Mouse (Mus musculus): Measurements from ENCODE around the gene Prkch.

Prkch gene

GRCm38 (mm10) chr12:73583318-73583717 is 1.3 kb upstream of the Prkch start:
- no peak for DNase-seq (ENCODE audit: low read depth, low spot score)

GRCm38 (mm10) chr12:73583813-73584609 is 585 bp upstream of the Prkch start:
- DNase-seq (ENCODE audit: low read depth, low spot score), result no peak

- DNase-seq (ENCODE audit: low read depth, low spot score), result no peak
Measured at GRCm38 (mm10) chr12:73585241-73585801, 725 bp downstream of the Prkch start.

- DNase-seq (ENCODE audit: low read depth, low spot score), result no peak
Measured at GRCm38 (mm10) chr12:73585850-73586249, 1.3 kb downstream of the Prkch start.

- DNase-seq (ENCODE audit: low read depth, low spot score), result no peak
Measured at GRCm38 (mm10) chr12:73587262-73587661, 2.7 kb downstream of the Prkch start.

- no peak for DNase-seq (ENCODE audit: low read depth, low spot score)
Measured at GRCm38 (mm10) chr12:73590627-73591276, 6.2 kb downstream of the Prkch start.

GRCm38 (mm10) chr12:73591625-73592024 is 7.0 kb downstream of the Prkch start:
- DNase-seq (ENCODE audit: low read depth, low spot score), result no peak

- DNase-seq (ENCODE audit: low read depth, low spot score), result no peak
Measured at GRCm38 (mm10) chr12:73593021-73593798, 8.6 kb downstream of the Prkch start.

- no peak for DNase-seq (ENCODE audit: low read depth, low spot score)
Measured at GRCm38 (mm10) chr12:73594177-73594745, 9.7 kb downstream of the Prkch start.

GRCm38 (mm10) chr12:73595226-73595625 is 10.6 kb downstream of the Prkch start:
- no peak for DNase-seq (ENCODE audit: low read depth, low spot score)

- DNase-seq (ENCODE audit: low read depth, low spot score), result no peak
Measured at GRCm38 (mm10) chr12:73598241-73598640, 13.6 kb downstream of the Prkch start.

GRCm38 (mm10) chr12:73600457-73600856 is 15.9 kb downstream of the Prkch start:
- DNase-seq (ENCODE audit: low read depth, low spot score), result no peak

GRCm38 (mm10) chr12:73602974-73603373 is 18.4 kb downstream of the Prkch start:
- DNase-seq (ENCODE audit: low read depth, low spot score), result no peak

- DNase-seq (ENCODE audit: low read depth, low spot score), result no peak
Measured at GRCm38 (mm10) chr12:73603653-73604052, 19.1 kb downstream of the Prkch start.

- DNase-seq (ENCODE audit: low read depth, low spot score), result no peak
Measured at GRCm38 (mm10) chr12:73604762-73605161, 20.2 kb downstream of the Prkch start.

- DNase-seq (ENCODE audit: low read depth, low spot score), result no peak
Measured at GRCm38 (mm10) chr12:73605174-73605573, 20.6 kb downstream of the Prkch start.

- DNase-seq (ENCODE audit: low read depth, low spot score), result no peak
Measured at GRCm38 (mm10) chr12:73607381-73608064, 22.9 kb downstream of the Prkch start.

- no peak for DNase-seq (ENCODE audit: low read depth, low spot score)
Measured at GRCm38 (mm10) chr12:73608065-73608397, 23.4 kb downstream of the Prkch start.

GRCm38 (mm10) chr12:73609262-73609661 is 24.7 kb downstream of the Prkch start:
- DNase-seq (ENCODE audit: low read depth, low spot score), result no peak

- DNase-seq (ENCODE audit: low read depth, low spot score), result no peak
Measured at GRCm38 (mm10) chr12:73609676-73610545, 25.3 kb downstream of the Prkch start.

Measured in c-Kit-negative CD71-positive TER-119-positive erythroid progenitor cells, embryonic 14.5 days (primary cell).